Mouse (Mus musculus) Patski (cell line): ENCODE measurements around the gene Hk2. TPM values are rescaled to one million over a fixed set of nuclear protein-coding genes. Genes with fewer than 3 reads are reported as not detected.
A peak's percentile ranks its signal among the peaks of the same experiment; 100 is the strongest.

Source experiments
- ATAC-seq: fragments of 100-300 bp; one replicate; pipeline ENCODE4 v1.8.0; 2021
- CTCF ChIA-PET: fragments of 350-600 bp; sonication (Branson Sonifier 250); formaldehyde crosslinking; loops from one replicate; lab custom pipeline; 2022; ENCODE audit warnings: inconsistent platforms; lab: Charles Lee
- POLR2A ChIA-PET: fragments of 350-600 bp; sonication (Branson Sonifier 250); formaldehyde crosslinking; loops from one replicate; lab custom pipeline; 2022; ENCODE audit warnings: antibody characterized with exemption, inconsistent platforms; lab: Charles Lee
- DNase-seq: peaks from one replicate; pipeline ENCODE4 v3.0.0-alpha.2; 2011; ENCODE audit warnings: low read depth, low spot score
- H3K27me3 ChIP-seq: fragments of 371-371 bp; one replicate; pipeline ENCODE4 v1.5.1; 2021
- CTCF ChIP-seq: fragments of 100-300 bp; IDR thresholded peaks from one replicate; pipeline ENCODE4 v1.5.1; 2021
- in situ Hi-C: fragments of 300-500 bp; cut with MboI; formaldehyde crosslinking; loops from 3 replicates; pipeline ENCODE4 v1.11.1; 2018; ENCODE audit warnings: low pct_unique_long_range_greater_than_20kb, mixed read lengths
- polyA plus RNA-seq: library from polyadenylated mRNA; unstranded; gene quantifications from one replicate; pipeline ENCODE4 v1.2.3, GENCODE M21; 2021

The Hk2 gene
- polyA plus RNA-seq, 1 experiment from 2014 or later, result 75.3 TPM

DNA sequence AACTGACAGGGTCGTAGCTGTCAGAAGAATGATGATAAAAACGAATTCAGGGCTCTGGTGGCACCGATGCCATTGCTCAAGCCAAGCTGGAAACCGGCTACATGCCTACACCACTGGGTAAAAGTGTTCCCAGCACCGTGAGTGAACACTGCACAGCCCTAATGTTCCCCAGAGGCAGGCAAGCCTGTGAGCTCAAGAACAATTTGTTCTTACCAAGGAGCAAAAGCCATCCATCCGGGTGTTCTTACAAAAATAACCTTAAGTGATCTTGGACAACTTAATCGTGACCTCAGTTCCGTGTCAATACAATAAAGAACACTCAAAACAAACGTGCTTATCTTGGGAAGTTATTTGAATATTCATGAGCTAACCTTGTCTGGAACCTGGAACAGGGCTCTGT, 3.2 kb downstream of the Hk2 start:
- ATAC-seq, result no peak
- CTCF ChIA-PET, result interaction anchor here (1.0 to 1.8 kb wide), 10 partner anchors 9 to 109 kb away, joined by 3 to 6 read pairs (median 4); no protein-coding TSS in a partner anchor
- no peaks in the 10 kb centered on the region for H3K27me3 ChIP-seq
- POLR2A ChIA-PET, result interaction anchor here (1.0 to 1.2 kb wide), 2 partner anchors 10 to 64 kb away, joined by 3 to 4 read pairs; no protein-coding TSS in a partner anchor
- no peak for TF ChIP-seq CTCF
- no peak for DNase-seq
- in situ Hi-C loops, result no loop called here

DNA sequence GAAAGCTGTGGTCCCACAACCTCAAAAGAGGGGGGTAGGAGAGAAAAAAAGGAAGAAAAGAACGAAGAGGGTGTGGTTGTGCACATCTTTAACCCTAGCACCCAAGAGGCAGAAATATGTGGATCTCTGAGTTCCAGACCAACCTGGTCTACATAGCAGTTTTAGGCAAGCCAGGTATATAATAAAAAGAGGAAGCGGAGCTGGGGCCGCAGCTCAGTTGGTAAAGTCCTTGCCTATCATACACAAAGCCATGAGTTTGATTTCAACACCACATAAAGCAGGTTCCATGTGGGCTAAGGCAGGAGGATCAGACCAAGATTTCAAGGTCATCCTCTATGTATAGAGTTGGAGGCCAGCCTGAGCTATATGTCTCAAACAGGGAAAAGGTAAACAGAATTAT, 4.0 kb downstream of the Hk2 start:
- no peak for TF ChIP-seq CTCF
- no peaks in the 10 kb centered on the region for H3K27me3 ChIP-seq
- ATAC-seq (no peak), DNase-seq (no peak)
- ChIA-PET POLR2A (no interaction called here), CTCF (interaction anchor here (1.1 to 3.5 kb wide), 5 partner anchors 10 to 94 kb away, joined by 3 to 15 read pairs (median 5); no protein-coding TSS in a partner anchor)
- in situ Hi-C loops, result no loop called here

GRCm38 (mm10) chr6:82769704-82770103, 4.5 kb downstream of the Hk2 start:
- TF ChIP-seq CTCF, result no peak
- no peaks in the 10 kb centered on the region for H3K27me3 ChIP-seq
- in situ Hi-C loops, result no loop called here
- ChIA-PET POLR2A (no interaction called here), CTCF (interaction anchor here (1.8 to 3.5 kb wide), 2 partner anchors 12 to 29 kb away, joined by 6 to 15 read pairs; no protein-coding TSS in a partner anchor)
- ATAC-seq (no peak), DNase-seq (no peak)

GRCm38 (mm10) chr6:82767734-82768586, 6.3 kb downstream of the Hk2 start:
- H3K27me3 ChIP-seq, result no peaks in the 10 kb centered on the region
- ChIA-PET POLR2A (interaction anchor here (1.2 kb wide), 1 partner anchor 10 kb away, joined by 4 read pairs; no protein-coding TSS in a partner anchor), CTCF (interaction anchor here (1.4 to 3.5 kb wide), 2 partner anchors 11 to 14 kb away, joined by 4 to 15 read pairs; no protein-coding TSS in a partner anchor)
- no peak for TF ChIP-seq CTCF
- ATAC-seq, result no peak
- in situ Hi-C loops, result no loop called here
- DNase-seq, result no peak

- DNase-seq, result no peak
- in situ Hi-C loops, result no loop called here
- ChIA-PET POLR2A (no interaction called here), CTCF (interaction anchor here (3.5 kb wide), 1 partner anchor 9 kb away, joined by 15 read pairs; no protein-coding TSS in a partner anchor)
- ATAC-seq, result no peak
- no peak for TF ChIP-seq CTCF
- H3K27me3 ChIP-seq, result no peaks in the 10 kb centered on the region
Measured at GRCm38 (mm10) chr6:82766636-82767035, 7.6 kb downstream of the Hk2 start.

GRCm38 (mm10) chr6:82765261-82765660, 9.0 kb downstream of the Hk2 start:
- no peak for TF ChIP-seq CTCF
- no peaks in the 10 kb centered on the region for H3K27me3 ChIP-seq
- ChIA-PET POLR2A (no interaction called here), CTCF (interaction anchor here (1.1 kb wide), 1 partner anchor 22 kb away, joined by 3 read pairs; no protein-coding TSS in a partner anchor)
- DNase-seq, result no peak
- ATAC-seq, result no peak
- in situ Hi-C loops, result no loop called here

- ChIA-PET POLR2A (no interaction called here), CTCF (interaction anchor here (1.0 kb wide), 1 partner anchor 9 kb away, joined by 4 read pairs; no protein-coding TSS in a partner anchor)
- H3K27me3 ChIP-seq, result no peaks in the 10 kb centered on the region
- in situ Hi-C loops, result no loop called here
- TF ChIP-seq CTCF, result no peak
- ATAC-seq, result no peak
- no peak for DNase-seq
Measured at GRCm38 (mm10) chr6:82763871-82764503, 10.3 kb downstream of the Hk2 start.

DNA sequence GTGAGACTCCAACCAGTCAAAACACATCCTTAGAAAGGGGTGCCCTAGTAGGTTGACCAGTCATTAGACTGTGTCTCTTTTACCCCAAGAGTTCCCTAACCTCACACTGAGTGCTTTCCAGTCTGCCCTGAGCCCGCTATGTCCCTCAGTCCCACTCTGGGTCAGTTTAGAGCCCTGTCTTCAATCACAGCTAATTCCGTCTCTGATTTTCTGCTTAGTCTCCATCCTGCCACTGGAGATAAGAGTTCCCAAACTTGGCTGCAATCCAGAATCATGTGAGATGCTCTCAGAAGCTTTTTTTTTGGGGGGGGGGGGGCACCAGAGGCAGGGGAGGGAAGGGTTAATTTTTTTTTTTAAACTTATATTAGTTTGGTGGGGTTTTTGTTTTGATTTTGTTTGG, 11.5 kb downstream of the Hk2 start:
- TF ChIP-seq CTCF, result no peak
- in situ Hi-C loops, result no loop called here
- no peaks in the 10 kb centered on the region for H3K27me3 ChIP-seq
- no peak for ATAC-seq
- ChIA-PET POLR2A (no interaction called here), CTCF (interaction anchor here (1.0 kb wide), 1 partner anchor 8 kb away, joined by 3 read pairs; no protein-coding TSS in a partner anchor)
- no peak for DNase-seq

DNA sequence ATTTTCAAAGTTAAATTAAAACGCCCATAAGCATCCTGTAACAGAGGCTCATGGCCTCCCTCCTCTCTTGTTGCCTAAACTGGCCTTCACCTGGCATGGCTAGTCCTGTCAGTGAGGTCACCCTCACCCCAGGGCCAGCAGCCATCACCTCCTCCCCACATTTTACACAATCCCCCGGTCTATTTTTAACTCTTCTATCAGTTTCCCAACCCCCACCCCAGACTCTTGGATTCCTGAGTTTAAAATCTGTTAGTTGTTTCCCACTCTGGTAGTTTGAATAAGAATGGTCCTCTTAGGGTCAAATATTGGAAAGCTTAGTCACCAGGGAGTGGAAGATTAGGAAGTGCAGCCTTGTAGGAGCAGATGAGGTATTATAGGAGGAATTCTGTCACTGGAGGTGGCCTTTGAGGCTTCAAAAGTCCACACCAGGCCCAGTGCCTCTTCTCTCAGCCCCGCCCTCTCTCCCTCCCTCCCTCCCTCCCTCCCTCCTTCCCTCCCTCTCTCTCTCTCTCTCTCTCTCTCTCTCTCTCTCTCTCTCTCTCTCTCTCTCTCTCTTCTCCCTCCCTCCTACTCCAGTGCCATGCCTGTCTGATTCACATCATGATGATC, 13.4 kb downstream of the Hk2 start:
- in situ Hi-C loops, result no loop called here
- DNase-seq, result no peak
- TF ChIP-seq CTCF, result no peak

GRCm38 (mm10) chr6:82759241-82759640, 15.0 kb downstream of the Hk2 start:
- ATAC-seq (no peak), DNase-seq (no peak)
- ChIA-PET POLR2A (interaction anchor here (0.9 kb wide), 1 partner anchor 15 kb away, joined by 3 read pairs; no protein-coding TSS in a partner anchor), CTCF (interaction anchor here (1.7 kb wide), 1 partner anchor 11 kb away, joined by 5 read pairs; no protein-coding TSS in a partner anchor)
- in situ Hi-C loops, result no loop called here
- H3K27me3 ChIP-seq, result no peaks in the 10 kb centered on the region
- no peak for TF ChIP-seq CTCF

More for the DNA sequence above, 13.4 kb downstream of the Hk2 start:
- ATAC-seq, result peak; percentile 49
- POLR2A ChIA-PET, result interaction anchor here (1.2 kb wide), 1 partner anchor 11 kb away, joined by 4 read pairs; no protein-coding TSS in a partner anchor
- H3K27me3 ChIP-seq, result no peaks in the 10 kb centered on the region
- CTCF ChIA-PET, result interaction anchor here (1.7 kb wide), 1 partner anchor 10 kb away, joined by 5 read pairs; no protein-coding TSS in a partner anchor
